Mouse (Mus musculus): ENCODE measurements at regions not wholly inside any gene's neighbourhood (a gene's known extent, or its start where the extent isn't known, plus 50 kb on each side); places are given as distances from the start of the nearest gene placed in this dataset.

DNA sequence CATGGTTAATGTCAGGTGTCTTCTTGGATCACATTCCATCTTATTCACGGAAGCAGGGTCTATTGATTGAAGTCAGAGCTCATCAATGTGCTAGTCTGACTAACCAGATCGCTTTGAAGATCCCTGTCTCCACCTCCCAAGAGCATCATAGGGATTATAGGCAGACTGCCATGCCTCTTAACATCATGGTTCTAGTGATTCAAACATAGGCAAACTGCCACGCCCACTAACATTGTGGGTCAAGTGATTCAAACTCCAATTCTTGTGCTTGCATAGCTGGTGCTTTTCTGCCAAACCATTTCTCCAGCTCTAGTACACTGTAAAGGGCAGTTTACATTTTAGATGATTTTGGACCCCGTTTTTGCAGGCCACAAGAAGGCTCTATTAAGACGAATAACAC, 77.1 kb upstream of the Sash1 start:
- TF ChIP-seq CTCF (IDR thresholded peaks at IDR 0.05; ENCODE audit: insufficient read depth, low read depth, low read length) (no peak), POLR2A (IDR thresholded peaks at IDR 0.05; ENCODE audit: insufficient read depth, low read depth, low read length) (no peak)
- Histone ChIP-seq H3K4me3 (ENCODE audit: insufficient read depth, low read depth, low read length) (no peak overlapping the region), H3K4me1 (ENCODE audit: control insufficient read depth, insufficient read depth, low read length) (no peaks in the 10 kb centered on the region), H3K27ac (ENCODE audit: insufficient read depth, low read depth, low read length) (no peak overlapping the region)
- 83% methylated on average over 5 of the region's 5 CpGs for WGBS

DNA sequence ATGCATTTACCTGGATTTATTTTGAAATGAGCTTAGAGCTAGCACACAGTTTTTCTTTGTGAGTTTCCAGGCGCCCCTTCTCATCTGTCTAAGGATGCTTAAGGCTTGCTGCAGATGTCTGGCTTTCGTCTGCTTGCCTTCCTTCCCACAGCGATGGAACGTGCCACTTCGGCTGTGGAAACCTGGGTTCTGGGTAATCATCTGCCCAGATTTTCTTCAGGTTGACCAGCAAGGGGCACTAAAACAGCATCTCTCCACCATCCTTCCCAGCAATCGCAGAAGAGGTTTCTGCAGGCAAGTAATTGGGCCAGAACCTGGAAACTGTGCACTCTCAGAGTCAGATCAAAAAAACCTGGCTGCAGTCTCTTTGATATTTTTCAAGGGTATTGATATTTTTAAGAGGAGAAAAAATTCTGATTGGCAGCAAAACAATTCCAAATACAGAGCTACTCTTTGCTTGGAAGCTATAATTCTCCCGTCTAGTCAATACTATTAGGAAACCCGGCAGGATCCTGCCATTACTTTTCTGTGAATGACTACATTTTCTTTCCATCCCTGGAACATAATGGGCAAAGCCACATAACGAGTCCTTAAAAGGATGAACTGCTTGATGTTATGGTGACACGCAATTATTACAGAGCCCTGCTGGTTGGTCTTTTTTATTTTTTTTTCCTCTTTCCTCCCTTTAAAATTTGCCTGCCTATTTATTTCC, 75.2 kb upstream of the Sash1 start:
- no peak overlapping the region for H3K4me3 ChIP-seq (ENCODE audit: insufficient read depth, low read depth, low read length)
- TF ChIP-seq CTCF (IDR thresholded peaks at IDR 0.05; ENCODE audit: insufficient read depth, low read depth, low read length), result no peak
- TF ChIP-seq POLR2A (IDR thresholded peaks at IDR 0.05; ENCODE audit: insufficient read depth, low read depth, low read length), result no peak
- no peak overlapping the region for H3K27ac ChIP-seq (ENCODE audit: insufficient read depth, low read depth, low read length)
- no peaks in the 10 kb centered on the region for H3K4me1 ChIP-seq (ENCODE audit: control insufficient read depth, insufficient read depth, low read length)
- 59% methylated on average over 10 of the region's 10 CpGs for WGBS

DNA sequence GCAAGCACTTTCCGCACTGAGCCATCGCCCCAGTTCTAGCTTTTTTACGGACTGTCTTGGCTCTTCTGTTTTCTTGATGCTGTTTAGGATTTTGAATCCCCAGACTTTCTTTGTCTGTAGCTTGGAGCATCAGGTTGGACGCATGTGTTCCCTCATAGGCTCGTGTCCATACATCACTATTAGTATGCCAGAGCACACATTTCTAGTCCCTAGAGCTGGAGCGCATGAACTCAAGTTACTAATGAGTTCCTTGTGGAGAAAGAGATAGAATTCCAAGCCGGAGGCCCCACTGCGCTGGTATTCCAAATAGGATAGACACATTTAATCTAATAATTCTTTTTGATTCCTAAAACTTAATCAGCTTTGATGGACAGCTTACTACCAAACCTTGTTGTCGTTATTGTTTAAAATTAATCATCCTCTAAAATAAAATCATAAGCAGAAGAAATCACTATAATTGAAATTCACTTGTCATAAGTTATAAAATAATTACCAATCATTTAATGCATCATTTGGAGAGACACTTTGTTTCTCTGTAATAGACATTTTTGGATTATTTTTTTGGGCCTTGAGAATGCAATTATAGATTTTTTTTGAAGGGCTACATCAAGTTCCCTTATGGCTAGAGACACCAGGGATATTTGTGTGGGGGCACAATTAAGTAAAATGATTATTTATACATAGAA, 74.5 kb upstream of the Sash1 start:
- WGBS, result 93% methylated on average over 9 of the region's 9 CpGs
- Histone ChIP-seq H3K27ac (ENCODE audit: insufficient read depth, low read depth, low read length) (no peak overlapping the region), H3K4me1 (ENCODE audit: control insufficient read depth, insufficient read depth, low read length) (no peaks in the 10 kb centered on the region), H3K4me3 (ENCODE audit: insufficient read depth, low read depth, low read length) (no peak overlapping the region)
- TF ChIP-seq CTCF (IDR thresholded peaks at IDR 0.05; ENCODE audit: insufficient read depth, low read depth, low read length) (no peak), POLR2A (IDR thresholded peaks at IDR 0.05; ENCODE audit: insufficient read depth, low read depth, low read length) (no peak)

DNA sequence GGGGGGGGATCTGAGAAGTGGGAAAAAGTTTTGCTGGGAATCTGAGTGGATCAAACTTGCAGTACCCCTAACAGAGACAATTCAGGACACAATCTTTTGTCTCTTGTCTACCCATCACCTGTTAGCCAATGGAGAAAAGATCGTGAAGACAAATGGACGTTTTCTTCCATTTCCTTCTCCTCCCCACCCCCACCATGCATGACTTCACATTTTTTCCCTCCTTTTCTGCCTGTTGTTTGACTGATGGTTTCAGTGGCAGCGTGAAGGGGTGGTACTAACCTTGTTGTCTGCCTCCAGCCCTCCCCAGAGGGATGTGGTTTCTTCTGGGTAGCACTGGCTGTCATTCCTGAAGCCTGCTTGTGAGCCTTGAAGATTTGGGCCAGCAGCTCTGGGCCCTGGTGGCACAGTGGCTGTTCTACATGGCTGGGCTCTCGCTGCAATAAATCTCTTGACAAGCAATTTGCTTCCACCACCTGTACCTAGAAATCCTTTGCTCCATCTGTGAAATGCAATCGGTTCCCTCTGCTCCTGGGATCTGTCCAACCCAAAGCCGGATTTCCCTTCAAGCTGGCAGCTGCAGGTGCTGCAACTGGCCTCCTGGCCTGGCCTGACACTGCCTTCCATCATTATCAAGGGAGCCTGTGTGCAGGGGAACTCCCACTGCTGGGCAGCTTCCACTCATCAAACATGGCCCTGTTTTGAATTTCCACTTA, 69.8 kb upstream of the Sash1 start:
- no peak overlapping the region for H3K4me3 ChIP-seq (ENCODE audit: insufficient read depth, low read depth, low read length)
- 65% methylated on average over 6 of the region's 6 CpGs for WGBS
- TF ChIP-seq CTCF (IDR thresholded peaks at IDR 0.05; ENCODE audit: insufficient read depth, low read depth, low read length) (no peak), POLR2A (IDR thresholded peaks at IDR 0.05; ENCODE audit: insufficient read depth, low read depth, low read length) (no peak)
- no peaks in the 10 kb centered on the region for H3K4me1 ChIP-seq (ENCODE audit: control insufficient read depth, insufficient read depth, low read length)
- H3K27ac ChIP-seq (ENCODE audit: insufficient read depth, low read depth, low read length), result no peak overlapping the region

DNA sequence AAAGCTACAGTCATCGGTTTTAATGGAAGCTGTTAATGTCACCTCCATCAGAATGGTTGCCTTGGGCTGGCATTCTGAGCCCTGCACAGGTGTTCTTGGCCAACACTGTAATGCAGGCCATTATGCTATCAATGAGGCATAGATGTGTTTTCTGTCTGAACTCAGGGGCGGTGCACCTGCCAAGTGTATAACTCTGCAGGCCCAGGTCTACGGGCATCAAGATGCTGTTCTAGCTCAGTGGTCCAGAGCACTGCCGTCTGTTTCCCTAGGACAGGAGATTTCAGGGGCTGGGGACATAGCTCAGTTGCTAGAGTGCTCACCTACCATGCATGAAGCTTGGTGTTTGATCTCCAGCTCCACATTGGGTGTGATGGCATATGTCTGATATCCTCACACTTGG, 68.1 kb upstream of the Sash1 start:
- no peak overlapping the region for H3K27ac ChIP-seq (ENCODE audit: insufficient read depth, low read depth, low read length)
- H3K4me1 ChIP-seq (ENCODE audit: control insufficient read depth, insufficient read depth, low read length), result no peaks in the 10 kb centered on the region
- TF ChIP-seq POLR2A (IDR thresholded peaks at IDR 0.05; ENCODE audit: insufficient read depth, low read depth, low read length) (no peak), CTCF (IDR thresholded peaks at IDR 0.05; ENCODE audit: insufficient read depth, low read depth, low read length) (no peak)
- no peak overlapping the region for H3K4me3 ChIP-seq (ENCODE audit: insufficient read depth, low read depth, low read length)
- 94% methylated on average over 4 of the region's 4 CpGs for WGBS

DNA sequence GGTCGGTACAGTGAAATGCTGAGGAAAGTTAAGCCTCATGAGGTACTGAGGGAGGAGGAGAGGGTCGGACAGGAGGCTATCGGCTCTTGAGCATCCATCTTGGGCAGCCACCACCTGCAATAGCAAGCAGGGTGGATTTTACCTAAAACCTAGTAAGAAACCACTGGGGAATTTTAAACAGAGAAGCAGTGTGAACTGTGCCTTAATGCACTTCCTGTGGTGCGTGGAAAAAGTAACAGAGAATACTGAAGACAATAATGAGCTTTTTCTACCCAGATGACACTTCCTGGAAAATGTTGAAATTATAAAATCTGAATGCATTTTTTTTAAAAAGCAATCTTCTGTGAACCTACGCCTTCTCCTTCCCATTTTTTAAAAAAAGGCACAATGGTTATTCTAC, 67.1 kb upstream of the Sash1 start:
- 96% methylated on average over 5 of the region's 5 CpGs for WGBS
- H3K4me3 ChIP-seq (ENCODE audit: insufficient read depth, low read depth, low read length), result no peak overlapping the region
- H3K4me1 ChIP-seq (ENCODE audit: control insufficient read depth, insufficient read depth, low read length), result no peaks in the 10 kb centered on the region
- no peak for TF ChIP-seq POLR2A (IDR thresholded peaks at IDR 0.05; ENCODE audit: insufficient read depth, low read depth, low read length)
- no peak for TF ChIP-seq CTCF (IDR thresholded peaks at IDR 0.05; ENCODE audit: insufficient read depth, low read depth, low read length)
- H3K27ac ChIP-seq (ENCODE audit: insufficient read depth, low read depth, low read length), result no peak overlapping the region

DNA sequence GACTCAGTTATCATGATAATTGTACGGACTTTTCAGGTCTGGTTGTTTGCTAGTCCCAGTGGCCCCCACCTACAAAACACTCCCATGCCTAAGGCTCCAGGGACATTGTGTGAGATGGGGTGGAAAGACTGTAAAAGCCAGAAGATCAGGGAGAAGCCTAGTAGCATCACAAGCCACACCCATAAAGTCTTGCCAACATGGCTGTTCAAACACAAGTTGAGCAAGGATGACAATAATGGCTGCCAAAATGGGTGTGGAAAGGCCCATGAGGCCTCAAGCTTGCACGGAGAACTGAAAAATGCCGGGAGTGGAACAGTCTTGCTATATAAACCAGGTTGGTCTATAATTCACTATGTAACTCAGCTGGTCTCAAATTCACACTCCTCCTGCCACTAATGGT, 66.1 kb upstream of the Sash1 start:
- TF ChIP-seq CTCF (IDR thresholded peaks at IDR 0.05; ENCODE audit: insufficient read depth, low read depth, low read length) (no peak), POLR2A (IDR thresholded peaks at IDR 0.05; ENCODE audit: insufficient read depth, low read depth, low read length) (no peak)
- Histone ChIP-seq H3K4me3 (ENCODE audit: insufficient read depth, low read depth, low read length) (no peak overlapping the region), H3K27ac (ENCODE audit: insufficient read depth, low read depth, low read length) (no peak overlapping the region), H3K4me1 (ENCODE audit: control insufficient read depth, insufficient read depth, low read length) (no peaks in the 10 kb centered on the region)
- 93% methylated on average over 3 of the region's 3 CpGs for WGBS

DNA sequence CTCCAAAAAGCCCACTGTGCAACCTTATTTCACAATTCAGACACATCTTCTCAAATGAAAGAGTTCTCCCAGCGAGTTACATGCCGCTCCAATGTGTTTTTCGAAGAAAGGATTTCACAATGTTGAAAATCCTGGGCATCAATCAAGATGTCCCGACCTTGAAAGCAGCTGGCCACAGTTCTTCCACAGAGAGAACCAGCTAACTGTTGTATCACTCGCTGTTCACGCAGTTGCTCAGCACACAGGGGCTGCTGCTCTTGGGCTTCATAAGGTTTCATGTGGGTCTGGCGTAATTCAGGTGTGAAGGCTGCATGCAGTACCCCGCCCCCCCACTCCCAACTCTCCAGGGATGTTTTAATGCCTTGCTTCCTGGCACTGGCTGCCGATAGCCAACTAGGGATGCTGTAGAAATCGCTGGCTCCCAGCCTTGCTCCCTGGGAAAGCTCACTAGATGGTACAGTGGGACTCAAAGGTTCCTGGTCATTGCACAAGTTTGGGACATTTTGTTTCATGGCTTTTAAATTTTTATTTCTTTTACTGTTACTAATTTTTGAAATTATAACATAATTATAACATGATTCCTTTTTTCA, 65.5 kb upstream of the Sash1 start:
- TF ChIP-seq POLR2A (IDR thresholded peaks at IDR 0.05; ENCODE audit: insufficient read depth, low read depth, low read length) (no peak), CTCF (IDR thresholded peaks at IDR 0.05; ENCODE audit: insufficient read depth, low read depth, low read length) (no peak)
- 75% methylated on average over 10 of the region's 10 CpGs for WGBS
- Histone ChIP-seq H3K4me3 (ENCODE audit: insufficient read depth, low read depth, low read length) (no peak overlapping the region), H3K4me1 (ENCODE audit: control insufficient read depth, insufficient read depth, low read length) (no peaks in the 10 kb centered on the region), H3K27ac (ENCODE audit: insufficient read depth, low read depth, low read length) (no peak overlapping the region)

DNA sequence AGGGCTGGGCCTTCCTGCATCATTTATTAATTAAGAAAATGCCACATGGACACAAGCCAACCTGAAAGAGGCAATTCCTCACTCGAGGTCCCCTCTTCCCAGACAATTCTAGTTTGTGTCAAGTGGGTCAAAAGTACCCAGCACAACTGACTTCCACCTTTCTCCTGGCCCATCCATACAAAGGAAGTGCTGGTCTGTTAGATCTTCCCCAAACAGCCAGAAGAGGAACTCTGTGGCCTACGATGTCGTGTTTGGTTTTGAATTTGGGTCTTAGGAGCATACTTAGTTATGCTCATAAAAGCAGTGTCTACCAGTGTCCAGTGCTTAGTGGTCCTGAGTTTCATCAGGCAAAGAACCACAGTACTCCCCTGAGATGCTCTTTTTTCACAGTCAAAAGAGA, 62.4 kb upstream of the Sash1 start:
- H3K4me3 ChIP-seq (ENCODE audit: insufficient read depth, low read depth, low read length), result no peak overlapping the region
- no peaks in the 10 kb centered on the region for H3K4me1 ChIP-seq (ENCODE audit: control insufficient read depth, insufficient read depth, low read length)
- TF ChIP-seq CTCF (IDR thresholded peaks at IDR 0.05; ENCODE audit: insufficient read depth, low read depth, low read length), result no peak
- no peak for TF ChIP-seq POLR2A (IDR thresholded peaks at IDR 0.05; ENCODE audit: insufficient read depth, low read depth, low read length)
- no peak overlapping the region for H3K27ac ChIP-seq (ENCODE audit: insufficient read depth, low read depth, low read length)
- WGBS, result 71% methylated on average over 3 of the region's 3 CpGs

Data from olfactory bulb, adult 2 months (tissue).